Mouse (Mus musculus) spleen, adult 2 months (tissue): ENCODE results near the gene Grin1. TPM values are rescaled to one million over a fixed set of nuclear protein-coding genes. Genes with fewer than 3 reads are reported as not detected.
"Not testable (repeated sequence)": the region's sequence is repeated elsewhere in the genome, so short reads cannot be mapped to it uniquely, and the experiment has no call there.

Source experiments
- DNase-seq, 2 experiments: peaks; one replicate each; pipeline versions ENCODE4 v3.0.0 to v3.0.0-alpha.2; 2012 to 2021; ENCODE audit warnings: low spot score in 2 of 2, low read depth in 1 of 2
- H3K27ac ChIP-seq: fragments of 200-500 bp; 2 replicates; pipeline ENCODE4 v1.5.1; 2012; ENCODE audit warnings: low read length, inconsistent platforms; ENCODE audit not compliant: insufficient read depth
- H3K27me3 ChIP-seq: fragments of 200-500 bp; 2 replicates; pipeline ENCODE4 v1.6.1; 2012; ENCODE audit warnings: mild to moderate bottlenecking, moderate library complexity, low read length, inconsistent platforms; ENCODE audit not compliant: control insufficient read depth, insufficient read depth
- H3K36me3 ChIP-seq: fragments of 200-500 bp; 2 replicates; pipeline ENCODE4 v1.6.1; 2012; ENCODE audit warnings: mild to moderate bottlenecking, low read length, inconsistent platforms; ENCODE audit not compliant: control insufficient read depth, insufficient read depth
- H3K4me1 ChIP-seq: fragments of 200-500 bp; 2 replicates; pipeline ENCODE4 v1.6.1; 2011; ENCODE audit warnings: inconsistent platforms; ENCODE audit not compliant: control insufficient read depth, insufficient read depth, insufficient read length
- H3K4me3 ChIP-seq: fragments of 200-500 bp; 2 replicates; pipeline ENCODE4 v1.5.1; 2011; ENCODE audit warnings: mild to moderate bottlenecking, inconsistent platforms; ENCODE audit not compliant: insufficient read depth, insufficient read length; ENCODE audit errors: extremely low read depth
- CTCF ChIP-seq: fragments of 200-500 bp; IDR thresholded peaks from 2 replicates; pipeline ENCODE4 v1.5.1; 2011; ENCODE audit warnings: mild to moderate bottlenecking, inconsistent platforms; ENCODE audit not compliant: insufficient read depth, insufficient read length, insufficient replicate concordance; ENCODE audit errors: extremely low read depth
- POLR2A ChIP-seq: fragments of 200-500 bp; IDR thresholded peaks from 2 replicates; pipeline ENCODE4 v1.6.1; 2011; ENCODE audit warnings: low read depth, low read length, inconsistent platforms
- WGBS: fragments of 180-500 bp; shearing (Covaris S2); methylation state at CpG from one replicate; pipeline ENCODE4 v1.1.7; 2018; 5-methylcytosine and 5-hydroxymethylcytosine counted together
- polyA plus RNA-seq: library from polyadenylated mRNA; depleted of rRNA; stranded (reverse); fragments of >200 nt; gene quantifications from 2 replicates; pipeline ENCODE4 v1.2.3, GENCODE M21; 2012

Grin1 gene
- polyA plus RNA-seq, 1 experiment, result 0.04 TPM

- 27% methylated on average over 12 of the region's 12 CpGs for WGBS
- not testable (repeated sequence) for H3K27me3 ChIP-seq, H3K36me3 ChIP-seq, H3K27ac ChIP-seq, H3K4me1 ChIP-seq
- H3K4me3 ChIP-seq, result 0 out of 2 replicates have a peak overlapping the region, but pooled peaks have one; percentile 98
- TF ChIP-seq CTCF, result peak; percentile 2; the same call in 1 of the 2 replicates
- peak; percentile 55 to 67 for DNase-seq
These were observed 62.4 kb downstream of the Grin1 start for GRCm38 (mm10) chr2:25256443-25257109.

GRCm38 (mm10) chr2:25255284-25255779, 63.7 kb downstream of the Grin1 start, which contains the start of gene Tmem203:
Tmem203 (plus strand) TSS chr2:25255439.
- Histone ChIP-seq H3K27ac (peak within 1 kb of the TSS; percentile 86), H3K27me3 (no peaks in the 10 kb centered on the region), H3K4me1 (peaks cover 9% of the 10 kb centered on the region), H3K36me3 (peaks cover 8% of the 10 kb centered on the region), H3K4me3 (peak within 1 kb of the TSS; percentile 98)
- DNase-seq, result peak; percentile 82 to 84
- TF ChIP-seq POLR2A (peak; percentile 40; the same call in 1 of the 2 replicates), CTCF (no peak)
- WGBS, result 1% methylated on average over 39 of the region's 39 CpGs

GRCm38 (mm10) chr2:25252331-25252730, 66.7 kb downstream of the Grin1 start:
- Histone ChIP-seq H3K4me3 (no peak overlapping the region), H3K27ac (no peak overlapping the region), H3K27me3 (no peaks in the 10 kb centered on the region), H3K36me3 (peaks cover 29% of the 10 kb centered on the region), H3K4me1 (peaks cover 9% of the 10 kb centered on the region)
- DNase-seq, result peak in 1 of 2 experiments; percentile 31
- TF ChIP-seq CTCF (peak; percentile 8; the same call in 1 of the 2 replicates), POLR2A (no peak)
- WGBS, result 92% methylated on average over 1 of the region's 1 CpGs

GRCm38 (mm10) chr2:25246183-25247072, 72.6 kb downstream of the Grin1 start, which contains the start of gene AL732309.1:
AL732309.1 (minus strand) TSS chr2:25246863.
- peaks cover 25% of the 10 kb centered on the region for H3K36me3 ChIP-seq
- no peak within 1 kb of the TSS for H3K4me3 ChIP-seq
- DNase-seq, result no peak
- no peak within 1 kb of the TSS for H3K27ac ChIP-seq
- H3K4me1 ChIP-seq, result peaks cover 4% of the 10 kb centered on the region
- no peak for TF ChIP-seq POLR2A
- TF ChIP-seq CTCF, result no peak
- peaks cover 9% of the 10 kb centered on the region for H3K27me3 ChIP-seq
- whole genome bisulfite sequencing, result 90% methylated on average over 10 of the region's 10 CpGs

GRCm38 (mm10) chr2:25244144-25244543, 74.8 kb downstream of the Grin1 start:
- TF ChIP-seq CTCF (no peak), POLR2A (no peak)
- 83% methylated on average over 4 of the region's 4 CpGs for WGBS
- H3K4me1 ChIP-seq, result peaks cover 9% of the 10 kb centered on the region
- H3K4me3 ChIP-seq, result no peak overlapping the region
- H3K27ac ChIP-seq, result no peak overlapping the region
- peaks cover 14% of the 10 kb centered on the region for H3K36me3 ChIP-seq
- DNase-seq, result no peak
- H3K27me3 ChIP-seq, result peaks cover 11% of the 10 kb centered on the region

GRCm38 (mm10) chr2:25243342-25243741, 75.6 kb downstream of the Grin1 start:
- no peak for DNase-seq
- Histone ChIP-seq H3K4me1 (peaks cover 9% of the 10 kb centered on the region), H3K4me3 (no peak overlapping the region), H3K36me3 (peaks cover 8% of the 10 kb centered on the region; the same call in 1 of the 2 replicates), H3K27ac (no peak overlapping the region), H3K27me3 (peaks cover 11% of the 10 kb centered on the region)
- no peak for TF ChIP-seq CTCF
- TF ChIP-seq POLR2A, result no peak
- WGBS, result 87% methylated on average over 8 of the region's 8 CpGs
